Mouse (Mus musculus): ENCODE data around the gene Slc16a12.
"Not testable (repeated sequence)": the region's sequence is repeated elsewhere in the genome, so short reads cannot be mapped to it uniquely, and the experiment has no call there.

The Slc16a12 gene

GRCm38 (mm10) chr19:34746688-34747504 lies at the start of gene Slc16a12:
TSS of gene Slc16a12 (minus strand) at chr19:34747289.
- no peak for DNase-seq

- no peak for DNase-seq
Measured at GRCm38 (mm10) chr19:34796396-34796795, 49.3 kb upstream of the Slc16a12 start.

- DNase-seq: no peak
Measured at GRCm38 (mm10) chr19:34782491-34782890, 35.4 kb upstream of the Slc16a12 start.

GRCm38 (mm10) chr19:34778993-34779392 lies 31.9 kb upstream of the Slc16a12 start:
- no peak for DNase-seq

- no peak for DNase-seq
Measured at GRCm38 (mm10) chr19:34778098-34778497, 31.0 kb upstream of the Slc16a12 start.

- no peak for DNase-seq
Measured at GRCm38 (mm10) chr19:34772775-34773174, 25.7 kb upstream of the Slc16a12 start.

GRCm38 (mm10) chr19:34770764-34771163 lies 23.7 kb upstream of the Slc16a12 start:
- DNase-seq: no peak

GRCm38 (mm10) chr19:34758754-34759153 lies 11.7 kb upstream of the Slc16a12 start:
- DNase-seq: no peak

GRCm38 (mm10) chr19:34756561-34757240 lies 9.6 kb upstream of the Slc16a12 start:
- no peak for DNase-seq

GRCm38 (mm10) chr19:34755680-34756079 lies 8.6 kb upstream of the Slc16a12 start:
- DNase-seq: no peak

GRCm38 (mm10) chr19:34753243-34753642 lies 6.2 kb upstream of the Slc16a12 start:
- no peak for DNase-seq

- DNase-seq: no peak
Measured at GRCm38 (mm10) chr19:34752391-34753092, 5.5 kb upstream of the Slc16a12 start.

- no peak for DNase-seq
Measured at GRCm38 (mm10) chr19:34751150-34751549, 4.1 kb upstream of the Slc16a12 start.

- DNase-seq: no peak
Measured at GRCm38 (mm10) chr19:34748992-34749391, 1.9 kb upstream of the Slc16a12 start.

- DNase-seq: not testable (repeated sequence)
Measured at GRCm38 (mm10) chr19:34747969-34748368, 880 bp upstream of the Slc16a12 start.

GRCm38 (mm10) chr19:34746201-34746600 lies 888 bp downstream of the Slc16a12 start:
- no peak for DNase-seq

- DNase-seq: no peak
Measured at GRCm38 (mm10) chr19:34745012-34745411, 2.1 kb downstream of the Slc16a12 start.

- DNase-seq: no peak
Measured at GRCm38 (mm10) chr19:34737916-34738315, 9.2 kb downstream of the Slc16a12 start.

GRCm38 (mm10) chr19:34735900-34736299 lies 11.2 kb downstream of the Slc16a12 start:
- DNase-seq: no peak

GRCm38 (mm10) chr19:34733020-34733419 lies 14.1 kb downstream of the Slc16a12 start:
- DNase-seq: no peak

GRCm38 (mm10) chr19:34731356-34731755 lies 15.7 kb downstream of the Slc16a12 start:
- no peak for DNase-seq

- no peak for DNase-seq
Measured at GRCm38 (mm10) chr19:34730584-34730983, 16.5 kb downstream of the Slc16a12 start.

- no peak for DNase-seq
Measured at GRCm38 (mm10) chr19:34729505-34729904, 17.6 kb downstream of the Slc16a12 start.
